Mouse (Mus musculus): ENCODE measurements around the gene Il3. TPM values are rescaled to one million over a fixed set of nuclear protein-coding genes. Genes with fewer than 3 reads are reported as not detected.

Il3 gene
- polyA plus RNA-seq, 1 experiment: not detected

DNA sequence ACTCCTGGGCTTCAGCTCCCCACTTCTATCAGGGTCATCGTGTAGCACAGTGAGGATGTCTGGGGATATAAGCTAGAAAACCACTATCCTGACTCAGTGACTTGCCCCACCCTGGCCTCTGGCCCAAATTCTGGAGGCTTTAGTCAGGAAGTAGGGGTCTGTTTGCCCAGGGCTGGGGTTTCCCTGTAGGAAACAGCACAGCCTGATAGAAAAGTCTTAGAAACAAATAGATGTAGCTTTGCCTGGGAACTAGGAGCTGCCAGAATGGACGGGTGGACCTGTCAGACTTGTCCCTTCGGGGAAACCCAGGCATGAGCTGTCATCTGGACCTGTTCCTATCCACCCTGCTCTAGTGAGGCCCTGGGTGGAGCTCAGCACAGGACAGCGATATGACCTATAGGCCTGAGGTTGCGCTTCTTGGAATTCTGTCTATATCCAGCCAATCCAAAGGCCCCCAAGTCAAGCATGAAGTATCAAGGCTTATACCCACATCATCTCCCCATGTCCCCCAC lies 42.5 kb downstream of the Il3 start:
- H3K4me3 ChIP-seq (ENCODE audit: insufficient read depth, low read length): no peak overlapping the region
- TF ChIP-seq POLR2A (IDR thresholded peaks at IDR 0.05; ENCODE audit: extremely low read depth, insufficient read depth, low read length) (no peak), CTCF (IDR thresholded peaks at IDR 0.05; ENCODE audit: extremely low read depth, insufficient read depth, low read length) (no peak)
- H3K4me1 ChIP-seq (ENCODE audit: control insufficient read depth, insufficient read depth, low read length): no peaks in the 10 kb centered on the region
- H3K27ac ChIP-seq (ENCODE audit: insufficient read depth, low read length): no peak overlapping the region

DNA sequence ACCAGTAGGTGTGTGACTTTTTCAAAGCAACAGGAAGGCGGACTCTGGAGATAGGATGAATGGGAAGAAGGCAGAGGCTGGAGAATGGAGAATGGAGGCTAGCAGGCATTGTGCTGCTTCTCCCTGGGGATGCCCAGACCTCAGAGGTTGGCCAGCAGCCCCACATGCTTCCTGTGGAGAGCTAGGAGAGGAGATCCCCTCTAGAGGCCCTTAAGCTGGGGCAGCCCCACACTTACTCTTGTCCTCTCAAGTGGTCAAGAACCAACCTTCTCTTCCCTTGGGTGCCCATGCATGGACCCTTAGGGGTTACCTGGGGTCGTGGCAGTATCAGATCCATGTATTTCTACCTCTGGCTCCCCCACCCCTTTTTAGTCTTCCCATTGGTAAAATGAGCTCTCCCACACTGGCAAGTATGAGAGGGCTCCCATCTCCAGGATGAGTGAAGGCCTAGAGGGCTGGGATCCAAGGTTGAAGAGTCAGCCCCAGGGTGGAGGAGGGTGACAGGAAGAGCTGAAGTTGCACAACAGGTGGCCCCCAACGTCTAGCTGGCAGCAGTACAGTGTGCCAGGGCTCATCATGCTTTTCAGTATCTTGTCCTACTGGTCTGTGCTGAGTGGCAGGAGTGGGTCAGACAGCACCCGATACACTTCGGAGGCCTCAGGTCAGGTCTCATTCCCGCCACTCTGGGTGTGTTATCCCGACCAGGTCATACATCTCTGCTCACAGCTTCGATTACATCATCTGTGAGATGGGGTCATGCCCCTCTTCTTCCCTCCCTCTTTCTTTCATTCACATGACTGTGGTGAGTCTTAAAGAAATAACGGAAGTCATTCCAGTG lies 43.2 kb downstream of the Il3 start:
- Histone ChIP-seq H3K4me3 (ENCODE audit: insufficient read depth, low read length) (no peak overlapping the region), H3K4me1 (ENCODE audit: control insufficient read depth, insufficient read depth, low read length) (no peaks in the 10 kb centered on the region), H3K27ac (ENCODE audit: insufficient read depth, low read length) (no peak overlapping the region)
- no peak for TF ChIP-seq POLR2A (IDR thresholded peaks at IDR 0.05; ENCODE audit: extremely low read depth, insufficient read depth, low read length)

DNA sequence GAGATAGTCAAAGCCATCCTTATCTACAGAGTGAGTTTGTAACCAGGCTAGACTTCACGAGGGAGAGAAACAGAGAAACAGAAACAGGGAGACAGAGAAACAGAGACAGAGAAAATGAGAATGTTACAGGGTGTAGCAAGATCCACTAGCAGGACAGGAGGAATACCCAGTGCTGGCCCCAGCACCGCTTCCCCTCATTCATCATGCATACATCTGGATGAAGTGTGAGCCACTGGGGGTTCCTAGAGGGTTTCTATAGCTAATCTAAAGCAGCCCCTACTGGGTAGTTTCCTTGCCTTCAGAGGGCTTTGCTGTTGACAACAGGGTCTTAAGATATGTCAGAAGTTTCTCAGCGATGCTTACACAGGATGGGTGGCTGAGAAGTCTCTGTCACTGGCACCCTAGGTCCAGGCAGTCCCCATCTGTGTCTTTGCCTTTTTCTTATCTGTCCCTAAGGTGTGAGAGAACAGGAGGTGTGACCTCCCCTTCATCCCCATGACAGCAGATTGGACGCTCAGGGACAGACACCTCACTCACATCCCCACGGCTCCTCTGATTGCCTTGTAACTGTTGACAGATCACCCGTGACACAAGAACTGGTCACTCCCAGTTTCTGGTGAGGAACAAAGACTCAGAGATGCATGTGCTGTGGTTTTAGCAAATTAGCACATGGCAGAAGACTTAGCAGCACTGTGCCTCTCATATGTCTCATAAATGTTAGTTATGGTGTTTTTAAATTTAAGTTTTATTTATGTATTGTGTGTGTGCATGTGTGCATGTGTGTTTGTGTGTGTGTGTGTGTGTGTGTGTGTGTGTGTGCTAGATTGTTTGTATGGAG lies 47.0 kb downstream of the Il3 start:
- TF ChIP-seq POLR2A (IDR thresholded peaks at IDR 0.05; ENCODE audit: extremely low read depth, insufficient read depth, low read length) (no peak), CTCF (IDR thresholded peaks at IDR 0.05; ENCODE audit: extremely low read depth, insufficient read depth, low read length) (no peak)
- no peaks in the 10 kb centered on the region for H3K4me1 ChIP-seq (ENCODE audit: control insufficient read depth, insufficient read depth, low read length)
- H3K4me3 ChIP-seq (ENCODE audit: insufficient read depth, low read length): no peak overlapping the region
- no peak overlapping the region for H3K27ac ChIP-seq (ENCODE audit: insufficient read depth, low read length)

DNA sequence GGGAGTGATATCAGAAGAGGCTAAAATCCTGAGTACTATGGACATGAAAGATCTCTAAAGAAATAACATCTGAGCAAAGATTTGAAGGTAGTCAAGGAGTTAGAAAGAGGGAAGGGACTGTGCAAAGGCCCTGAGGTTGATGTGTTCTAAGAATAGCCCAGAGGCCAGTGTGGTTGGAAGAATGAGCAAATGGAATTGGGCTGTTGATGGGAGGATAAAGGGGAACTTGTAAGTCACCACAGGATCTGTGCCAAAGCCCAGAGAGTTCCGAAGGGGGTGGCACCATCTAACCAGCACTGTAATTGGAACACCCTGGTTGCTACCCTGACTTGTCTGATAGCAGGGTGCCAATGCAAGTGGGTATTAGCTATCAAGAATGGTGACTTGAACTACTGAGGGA lies 47.9 kb downstream of the Il3 start:
- H3K27ac ChIP-seq (ENCODE audit: insufficient read depth, low read length): no peak overlapping the region
- H3K4me1 ChIP-seq (ENCODE audit: control insufficient read depth, insufficient read depth, low read length): 0 out of 2 replicates have a peak, but pooled peaks cover 1% of the 10 kb centered on the region
- TF ChIP-seq CTCF (IDR thresholded peaks at IDR 0.05; ENCODE audit: extremely low read depth, insufficient read depth, low read length) (no peak), POLR2A (IDR thresholded peaks at IDR 0.05; ENCODE audit: extremely low read depth, insufficient read depth, low read length) (no peak)
- no peak overlapping the region for H3K4me3 ChIP-seq (ENCODE audit: insufficient read depth, low read length)

GRCm38 (mm10) chr11:54217384-54217783 lies 49.7 kb downstream of the Il3 start:
- TF ChIP-seq CTCF (IDR thresholded peaks at IDR 0.05; ENCODE audit: extremely low read depth, insufficient read depth, low read length): no peak
- TF ChIP-seq POLR2A (IDR thresholded peaks at IDR 0.05; ENCODE audit: extremely low read depth, insufficient read depth, low read length): no peak
- no peak overlapping the region for H3K27ac ChIP-seq (ENCODE audit: insufficient read depth, low read length)

DNA sequence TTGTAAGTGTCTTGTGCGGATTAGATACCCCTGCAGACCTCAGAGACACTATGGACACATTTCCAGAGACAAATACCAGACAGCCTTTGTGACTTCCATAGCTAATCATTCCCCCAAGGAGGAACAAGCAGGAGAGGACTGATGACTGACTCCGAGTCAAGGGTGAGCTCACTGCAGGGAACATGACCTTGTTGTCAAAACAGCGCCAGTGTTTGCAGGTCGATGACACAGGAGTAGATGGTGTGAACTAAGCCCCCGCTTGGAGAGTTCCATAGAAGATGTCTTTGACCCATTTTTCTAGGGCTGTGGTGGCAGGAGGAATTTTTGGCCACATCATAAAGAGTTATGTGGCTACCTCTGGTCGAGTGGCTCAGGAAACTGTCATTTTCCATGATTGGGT lies 51.0 kb downstream of the Il3 start:
- H3K27ac ChIP-seq (ENCODE audit: insufficient read depth, low read length): no peak overlapping the region
- no peak overlapping the region for H3K4me3 ChIP-seq (ENCODE audit: insufficient read depth, low read length)
- TF ChIP-seq POLR2A (IDR thresholded peaks at IDR 0.05; ENCODE audit: extremely low read depth, insufficient read depth, low read length) (no peak), CTCF (IDR thresholded peaks at IDR 0.05; ENCODE audit: extremely low read depth, insufficient read depth, low read length) (no peak)
- H3K4me1 ChIP-seq (ENCODE audit: control insufficient read depth, insufficient read depth, low read length): 0 out of 2 replicates have a peak, but pooled peaks cover 1% of the 10 kb centered on the region

More at GRCm38 (mm10) chr11:54217384-54217783, 49.7 kb downstream of the Il3 start:
- H3K4me1 ChIP-seq (ENCODE audit: control insufficient read depth, insufficient read depth, low read length): 0 out of 2 replicates have a peak, but pooled peaks cover 1% of the 10 kb centered on the region
- H3K4me3 ChIP-seq (ENCODE audit: insufficient read depth, low read length): no peak overlapping the region

Other genes starting within 250 kb of the Il3 start
- gene Slc22a4, start 239.2 kb downstream of the Il3 start, polyA plus RNA-seq (2012; rRNA removed): 6.8 and 7.6 TPM in 2 replicates
- gene Pdlim4, start 198.3 kb downstream of the Il3 start, polyA plus RNA-seq (2012; rRNA removed): 21.2 and 22.1 TPM in 2 replicates
- gene P4ha2, start 167.2 kb downstream of the Il3 start, polyA plus RNA-seq (2012; rRNA removed): 16.2 and 17.2 TPM in 2 replicates
- not detected in 2 replicates for gene Csf2, start 17.6 kb downstream of the Il3 start, polyA plus RNA-seq (2012; rRNA removed)
- gene Acsl6, start 36.5 kb upstream of the Il3 start, polyA plus RNA-seq (2012; rRNA removed): 191 and 192 TPM in 2 replicates
- not detected in 2 replicates for gene Meikin, start 103.4 kb upstream of the Il3 start, polyA plus RNA-seq (2012; rRNA removed)
- gene Fnip1, start 170.9 kb upstream of the Il3 start, polyA plus RNA-seq (2012; rRNA removed): 15.8 and 16.5 TPM in 2 replicates